Mouse (Mus musculus): ENCODE measurements around the gene Fyb.
A peak's percentile ranks its signal among the peaks of the same experiment; 100 is the strongest.

Fyb gene

GRCm38 (mm10) chr15:6661951-6662350 is 139.3 kb downstream of the Fyb start:
- no peak for DNase-seq (ENCODE audit: low spot score)

- no peak for DNase-seq (ENCODE audit: low spot score)
Observed at GRCm38 (mm10) chr15:6663991-6664390, 141.3 kb downstream of the Fyb start.

GRCm38 (mm10) chr15:6666072-6666471 is 143.4 kb downstream of the Fyb start:
- no peak for DNase-seq (ENCODE audit: low spot score)

GRCm38 (mm10) chr15:6668793-6669437 is 146.3 kb downstream of the Fyb start:
- DNase-seq (ENCODE audit: low spot score) = no peak

GRCm38 (mm10) chr15:6678479-6678878 is 155.8 kb downstream of the Fyb start:
- no peak for DNase-seq (ENCODE audit: low spot score)

- DNase-seq (ENCODE audit: low spot score) = no peak
Observed at GRCm38 (mm10) chr15:6702164-6702563, 179.5 kb downstream of the Fyb start.

GRCm38 (mm10) chr15:6705351-6705901 is 182.8 kb downstream of the Fyb start:
- DNase-seq (ENCODE audit: low spot score) = no peak

GRCm38 (mm10) chr15:6707551-6707935 is 184.9 kb downstream of the Fyb start:
- DNase-seq (ENCODE audit: low spot score) = peak; percentile 83

GRCm38 (mm10) chr15:6707936-6708525 is 185.4 kb downstream of the Fyb start, which contains the start of gene Rictor:
TSS of gene Rictor (plus strand) at chr15:6708379.
- peak; percentile 92 for DNase-seq (ENCODE audit: low spot score)

GRCm38 (mm10) chr15:6708526-6709441 is 186.1 kb downstream of the Fyb start:
- DNase-seq (ENCODE audit: low spot score) = peak; percentile 61

- no peak for DNase-seq (ENCODE audit: low spot score)
Observed at GRCm38 (mm10) chr15:6709618-6710017, 187.0 kb downstream of the Fyb start.

- DNase-seq (ENCODE audit: low spot score) = no peak
Observed at GRCm38 (mm10) chr15:6710341-6710740, 187.7 kb downstream of the Fyb start.

GRCm38 (mm10) chr15:6711226-6711625 is 188.6 kb downstream of the Fyb start:
- no peak for DNase-seq (ENCODE audit: low spot score)

Data from MN1 (cell line).